Mouse (Mus musculus): ENCODE measurements around the gene Gramd1b. TPM values are rescaled to one million over a fixed set of nuclear protein-coding genes. Genes with fewer than 3 reads are reported as not detected.

Gene Gramd1b
- polyA plus RNA-seq, 1 experiment: 20.3 TPM

- no peak for DNase-seq (ENCODE audit: low read depth in 1 of 2, low spot score in 2 of 2)
- Histone ChIP-seq H3K27me3 (ENCODE audit: control insufficient read depth, insufficient read depth, low read length) (no peaks in the 10 kb centered on the region), H3K4me1 (ENCODE audit: control insufficient read depth, insufficient read depth, insufficient read length) (peaks cover 10% of the 10 kb centered on the region; the same call in 1 of the 2 replicates), H3K27ac (ENCODE audit: insufficient read depth, low read length) (no peak overlapping the region), H3K36me3 (ENCODE audit: control insufficient read depth, insufficient read depth, low read length) (no peaks in the 10 kb centered on the region), H3K4me3 (ENCODE audit: extremely low read depth, insufficient read depth, insufficient read length) (no peak overlapping the region)
- TF ChIP-seq CTCF (IDR thresholded peaks at IDR 0.05; ENCODE audit: extremely low read depth, insufficient read depth, insufficient read length, insufficient replicate concordance) (no peak), POLR2A (IDR thresholded peaks at IDR 0.05; ENCODE audit: low read depth, low read length) (no peak)
- whole genome bisulfite sequencing: 55% methylated on average over 7 of the region's 7 CpGs
These were observed 187.4 kb downstream of the Gramd1b start for GRCm38 (mm10) chr9:40343828-40344227.

- TF ChIP-seq CTCF (IDR thresholded peaks at IDR 0.05; ENCODE audit: extremely low read depth, insufficient read depth, insufficient read length, insufficient replicate concordance) (no peak), POLR2A (IDR thresholded peaks at IDR 0.05; ENCODE audit: low read depth, low read length) (no peak)
- peaks cover 10% of the 10 kb centered on the region; the same call in 1 of the 2 replicates for H3K4me1 ChIP-seq (ENCODE audit: control insufficient read depth, insufficient read depth, insufficient read length)
- H3K27ac ChIP-seq (ENCODE audit: insufficient read depth, low read length): no peak overlapping the region
- peak overlapping the region; percentile 0; the same call in 1 of the 2 replicates for H3K4me3 ChIP-seq (ENCODE audit: extremely low read depth, insufficient read depth, insufficient read length)
- DNase-seq (ENCODE audit: low read depth in 1 of 2, low spot score in 2 of 2): no peak
- H3K36me3 ChIP-seq (ENCODE audit: control insufficient read depth, insufficient read depth, low read length): no peaks in the 10 kb centered on the region
- H3K27me3 ChIP-seq (ENCODE audit: control insufficient read depth, insufficient read depth, low read length): no peaks in the 10 kb centered on the region
- 46% methylated on average over 9 of the region's 9 CpGs for WGBS
These were observed 188.0 kb downstream of the Gramd1b start for GRCm38 (mm10) chr9:40343053-40343652.

- 67% methylated on average over 7 of the region's 7 CpGs for WGBS
- no peak overlapping the region for H3K4me3 ChIP-seq (ENCODE audit: extremely low read depth, insufficient read depth, insufficient read length)
- H3K36me3 ChIP-seq (ENCODE audit: control insufficient read depth, insufficient read depth, low read length): no peaks in the 10 kb centered on the region
These were observed 189.1 kb downstream of the Gramd1b start for GRCm38 (mm10) chr9:40342101-40342500.

GRCm38 (mm10) chr9:40339578-40339977, 191.6 kb downstream of the Gramd1b start:
- peaks cover 3% of the 10 kb centered on the region; the same call in 1 of the 2 replicates for H3K4me1 ChIP-seq (ENCODE audit: control insufficient read depth, insufficient read depth, insufficient read length)
- H3K27ac ChIP-seq (ENCODE audit: insufficient read depth, low read length): no peak overlapping the region
- no peak for DNase-seq (ENCODE audit: low read depth in 1 of 2, low spot score in 2 of 2)
- no peaks in the 10 kb centered on the region for H3K36me3 ChIP-seq (ENCODE audit: control insufficient read depth, insufficient read depth, low read length)
- H3K4me3 ChIP-seq (ENCODE audit: extremely low read depth, insufficient read depth, insufficient read length): no peak overlapping the region
- TF ChIP-seq CTCF (IDR thresholded peaks at IDR 0.05; ENCODE audit: extremely low read depth, insufficient read depth, insufficient read length, insufficient replicate concordance) (no peak), POLR2A (IDR thresholded peaks at IDR 0.05; ENCODE audit: low read depth, low read length) (no peak)
- no peaks in the 10 kb centered on the region for H3K27me3 ChIP-seq (ENCODE audit: control insufficient read depth, insufficient read depth, low read length)
- WGBS: 92% methylated on average over 9 of the region's 9 CpGs

More at GRCm38 (mm10) chr9:40342101-40342500, 189.1 kb downstream of the Gramd1b start:
- TF ChIP-seq POLR2A (IDR thresholded peaks at IDR 0.05; ENCODE audit: low read depth, low read length) (no peak), CTCF (IDR thresholded peaks at IDR 0.05; ENCODE audit: extremely low read depth, insufficient read depth, insufficient read length, insufficient replicate concordance) (no peak)
- DNase-seq (ENCODE audit: low read depth in 1 of 2, low spot score in 2 of 2): no peak
- Histone ChIP-seq H3K4me1 (ENCODE audit: control insufficient read depth, insufficient read depth, insufficient read length) (peaks cover 10% of the 10 kb centered on the region; the same call in 1 of the 2 replicates), H3K27ac (ENCODE audit: insufficient read depth, low read length) (no peak overlapping the region), H3K27me3 (ENCODE audit: control insufficient read depth, insufficient read depth, low read length) (no peaks in the 10 kb centered on the region)

GRCm38 (mm10) chr9:40337131-40337820, 193.9 kb downstream of the Gramd1b start:
- no peaks in the 10 kb centered on the region for H3K36me3 ChIP-seq (ENCODE audit: control insufficient read depth, insufficient read depth, low read length)
- 85% methylated on average over 4 of the region's 4 CpGs for WGBS
- H3K27me3 ChIP-seq (ENCODE audit: control insufficient read depth, insufficient read depth, low read length): no peaks in the 10 kb centered on the region
- no peak for DNase-seq (ENCODE audit: low read depth in 1 of 2, low spot score in 2 of 2)
- no peak overlapping the region for H3K4me3 ChIP-seq (ENCODE audit: extremely low read depth, insufficient read depth, insufficient read length)
- H3K4me1 ChIP-seq (ENCODE audit: control insufficient read depth, insufficient read depth, insufficient read length): no peaks in the 10 kb centered on the region
- H3K27ac ChIP-seq (ENCODE audit: insufficient read depth, low read length): no peak overlapping the region
- TF ChIP-seq POLR2A (IDR thresholded peaks at IDR 0.05; ENCODE audit: low read depth, low read length): no peak
- TF ChIP-seq CTCF (IDR thresholded peaks at IDR 0.05; ENCODE audit: extremely low read depth, insufficient read depth, insufficient read length, insufficient replicate concordance): no peak

GRCm38 (mm10) chr9:40336701-40337100, 194.5 kb downstream of the Gramd1b start:
- DNase-seq (ENCODE audit: low read depth in 1 of 2, low spot score in 2 of 2): no peak
- Histone ChIP-seq H3K27ac (ENCODE audit: insufficient read depth, low read length) (no peak overlapping the region), H3K4me1 (ENCODE audit: control insufficient read depth, insufficient read depth, insufficient read length) (no peaks in the 10 kb centered on the region), H3K27me3 (ENCODE audit: control insufficient read depth, insufficient read depth, low read length) (no peaks in the 10 kb centered on the region), H3K4me3 (ENCODE audit: extremely low read depth, insufficient read depth, insufficient read length) (no peak overlapping the region), H3K36me3 (ENCODE audit: control insufficient read depth, insufficient read depth, low read length) (no peaks in the 10 kb centered on the region)
- WGBS: 76% methylated on average over 5 of the region's 5 CpGs
- TF ChIP-seq CTCF (IDR thresholded peaks at IDR 0.05; ENCODE audit: extremely low read depth, insufficient read depth, insufficient read length, insufficient replicate concordance): no peak
- no peak for TF ChIP-seq POLR2A (IDR thresholded peaks at IDR 0.05; ENCODE audit: low read depth, low read length)

GRCm38 (mm10) chr9:40334617-40335016, 196.6 kb downstream of the Gramd1b start:
- no peaks in the 10 kb centered on the region for H3K4me1 ChIP-seq (ENCODE audit: control insufficient read depth, insufficient read depth, insufficient read length)
- no peaks in the 10 kb centered on the region for H3K27me3 ChIP-seq (ENCODE audit: control insufficient read depth, insufficient read depth, low read length)
- WGBS: 82% methylated on average over 2 of the region's 2 CpGs
- TF ChIP-seq CTCF (IDR thresholded peaks at IDR 0.05; ENCODE audit: extremely low read depth, insufficient read depth, insufficient read length, insufficient replicate concordance): no peak
- no peak for TF ChIP-seq POLR2A (IDR thresholded peaks at IDR 0.05; ENCODE audit: low read depth, low read length)
- H3K36me3 ChIP-seq (ENCODE audit: control insufficient read depth, insufficient read depth, low read length): no peaks in the 10 kb centered on the region
- H3K4me3 ChIP-seq (ENCODE audit: extremely low read depth, insufficient read depth, insufficient read length): no peak overlapping the region
- DNase-seq (ENCODE audit: low read depth in 1 of 2, low spot score in 2 of 2): no peak
- no peak overlapping the region for H3K27ac ChIP-seq (ENCODE audit: insufficient read depth, low read length)
